Mouse (Mus musculus) liver, postnatal 0 days (tissue): ENCODE data around the gene Gipc2.

ENCODE experiments used
- CTCF ChIP-seq: sonication (generic); IDR thresholded peaks from 2 replicates; pipeline ENCODE4 v1.5.1; 2016; ENCODE audit warnings: antibody characterized with exemption, low read depth
- EP300 ChIP-seq: IDR thresholded peaks from 2 replicates; pipeline ENCODE4 v1.6.1; 2016; ENCODE audit warnings: antibody characterized with exemption, low read depth, mild to moderate bottlenecking

- TF ChIP-seq CTCF = no peak
- TF ChIP-seq EP300 = no peak
These were observed 26.4 kb upstream of the Gipc2 start for GRCm38 (mm10) chr3:152192238-152192931.
